Mouse (Mus musculus) testis, adult 2 months (tissue): ENCODE measurements around the gene Togaram1.

ENCODE experiments used
- CTCF ChIP-seq: fragments of 200-500 bp; IDR thresholded peaks from 2 replicates; pipeline ENCODE4 v1.5.1; 2012; ENCODE audit warnings: low read depth, mild to moderate bottlenecking, inconsistent platforms, low read length, moderate library complexity; ENCODE audit not compliant: control insufficient read depth, insufficient read depth, insufficient replicate concordance
- POLR2A ChIP-seq: fragments of 200-500 bp; IDR thresholded peaks from 2 replicates; pipeline ENCODE4 v1.6.1; 2012; ENCODE audit warnings: low read depth, mild to moderate bottlenecking, inconsistent platforms, low read length, moderate library complexity; ENCODE audit not compliant: control insufficient read depth

DNA sequence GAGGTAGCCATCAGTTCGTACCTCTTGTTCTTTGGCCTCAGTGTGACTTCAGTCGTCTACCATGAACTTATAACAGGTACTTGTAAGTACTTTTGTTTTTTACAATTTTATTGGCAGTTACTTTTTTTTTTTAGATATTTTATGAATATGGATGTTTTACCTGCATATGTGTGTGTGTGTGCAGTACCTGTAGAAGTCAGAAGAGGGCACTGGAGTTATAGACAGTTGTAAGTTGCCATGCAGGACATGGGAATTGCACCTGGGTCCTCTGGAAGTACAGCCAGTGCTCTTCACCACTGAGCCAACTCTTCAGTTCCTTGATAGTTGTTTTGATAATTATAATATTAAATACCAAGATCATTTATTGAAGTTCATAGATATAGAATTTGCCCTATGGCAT, 28.1 kb upstream of the Togaram1 start:
- no peak for TF ChIP-seq CTCF
- no peak for TF ChIP-seq POLR2A
